Mouse (Mus musculus) ES-E14 (cell line): Measurements from ENCODE around the gene Gfpt1.

Source experiments
- CHD2 ChIP-seq: IDR thresholded peaks from 2 replicates; pipeline ENCODE4 v1.6.1; 2014; ENCODE audit warnings: mild to moderate bottlenecking, low read depth, low read length, inconsistent platforms
- HCFC1 ChIP-seq: IDR thresholded peaks from 2 replicates; pipeline ENCODE4 v1.6.1; 2012; ENCODE audit warnings: low read length, inconsistent platforms, borderline replicate concordance; ENCODE audit not compliant: insufficient read depth
- ZC3H11A ChIP-seq: IDR thresholded peaks from 2 replicates; pipeline ENCODE4 v1.6.1; 2012; ENCODE audit warnings: low read depth, mild to moderate bottlenecking, inconsistent platforms, low read length, borderline replicate concordance
- ZNF384 ChIP-seq: IDR thresholded peaks from 2 replicates; pipeline ENCODE4 v1.6.1; 2012; ENCODE audit warnings: low read depth, low read length, inconsistent platforms

DNA sequence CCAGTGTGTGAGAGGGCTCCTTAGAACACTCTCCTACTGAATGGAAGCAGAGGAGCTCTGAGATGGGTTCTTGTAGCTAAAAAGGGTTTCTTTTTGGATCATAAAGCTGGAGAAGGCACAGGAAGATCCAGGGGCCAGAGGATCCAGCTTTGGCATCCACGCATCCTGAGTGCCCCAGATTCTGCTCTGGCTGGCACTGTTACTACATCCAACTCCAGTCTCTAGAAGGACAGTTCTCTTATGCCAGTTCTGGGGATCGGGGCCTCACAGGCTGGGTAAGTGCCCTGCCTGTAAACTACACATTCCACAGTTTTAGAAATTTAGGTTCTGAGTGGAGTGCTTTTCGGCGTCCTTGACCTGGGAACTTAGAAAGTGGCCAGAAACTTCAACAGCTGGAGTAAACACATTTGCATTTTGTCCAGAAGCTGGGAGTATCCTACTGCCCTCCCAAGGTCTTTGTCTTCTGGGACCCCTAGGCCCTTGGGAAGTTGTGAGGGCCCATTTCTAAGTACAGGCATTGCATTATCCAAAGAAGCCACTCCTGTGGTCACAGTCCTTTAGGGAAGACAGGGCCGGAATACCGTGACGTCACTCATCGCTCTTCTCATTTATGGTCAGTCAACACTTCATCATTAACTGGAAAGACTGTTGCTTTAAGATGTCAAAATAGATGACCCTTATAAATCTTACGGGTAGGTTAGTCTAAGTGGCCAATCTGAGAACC, 57.8 kb downstream of the Gfpt1 start:
- no peak for TF ChIP-seq ZNF384
- no peak for TF ChIP-seq HCFC1
- no peak for TF ChIP-seq CHD2
- TF ChIP-seq ZC3H11A, result no peak
